Mouse (Mus musculus): Measurements from ENCODE around the gene Meis2.

DNA sequence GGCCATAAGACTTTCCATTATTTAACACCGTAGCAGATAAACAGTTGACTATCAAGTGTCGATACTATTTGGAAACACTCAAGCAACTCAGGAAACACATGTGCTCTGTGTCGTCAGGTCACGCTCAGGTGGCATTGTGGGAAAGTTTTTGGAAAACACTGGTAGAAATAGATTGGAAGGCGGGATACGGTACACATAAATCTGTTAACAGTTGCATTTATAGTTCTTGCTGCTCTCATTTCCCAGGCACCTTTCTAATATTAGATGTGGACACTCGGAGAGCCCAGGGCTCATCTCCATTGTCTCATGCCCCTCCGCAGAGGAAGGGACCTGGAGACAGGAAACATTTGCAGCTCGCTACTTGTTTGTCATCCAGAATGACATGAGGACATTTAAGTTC, 128.9 kb downstream of the Meis2 start:
- TF ChIP-seq POLR2A (IDR thresholded peaks at IDR 0.05; ENCODE audit: control insufficient read depth in 1 of 2, insufficient read depth in 1 of 2, low read depth in 1 of 2, low read length in 2 of 2, poor library complexity in 1 of 2) (no peak), ZNF384 (IDR thresholded peaks at IDR 0.05; ENCODE audit: low read depth, low read length) (no peak), EP300 (IDR thresholded peaks at IDR 0.05; ENCODE audit: low read depth in 1 of 2, low read length in 2 of 2) (no peak), UBTF (IDR thresholded peaks at IDR 0.05; ENCODE audit: borderline replicate concordance, insufficient read depth, low read depth, low read length) (no peak), BHLHE40 (IDR thresholded peaks at IDR 0.05; ENCODE audit: borderline replicate concordance, low read depth, low read length) (no peak), TCF12 (IDR thresholded peaks at IDR 0.05; ENCODE audit: low read depth, low read length) (no peak), CTCF (IDR thresholded peaks at IDR 0.05 in 2 of 3, conservative IDR thresholded peaks at IDR 0.05 in 1 of 3; ENCODE audit: control insufficient read depth in 1 of 3, insufficient read depth in 1 of 3, low read depth in 2 of 3, low read length in 3 of 3, poor library complexity in 1 of 3, severe bottlenecking in 1 of 3) (no peak)

Data from MEL (cell line).